Mouse (Mus musculus) liver, embryonic 12.5 days (tissue): ENCODE results near the gene Nxpe4. TPM values are rescaled to one million over a fixed set of nuclear protein-coding genes. Genes with fewer than 3 reads are reported as not detected.
A peak's percentile ranks its signal among the peaks of the same experiment; 100 is the strongest.
"Not testable (repeated sequence)": the region's sequence is repeated elsewhere in the genome, so short reads cannot be mapped to it uniquely, and the experiment has no call there.

ENCODE experiments used
- ATAC-seq: fragments of 200-750 bp; cut with Nextera tagmentation; 2 replicates; pipeline ENCODE4 v1.8.0; 2017; ENCODE audit warnings: moderate number of reproducible peaks, mild to moderate bottlenecking, moderate library complexity
- H3K27ac ChIP-seq: fragments of 300-500 bp; sonication (generic); 2 replicates; pipeline ENCODE4 v1.5.1; 2016; ENCODE audit warnings: mild to moderate bottlenecking
- H3K27me3 ChIP-seq: fragments of 300-500 bp; sonication (generic); replicated peaks from 2 replicates; pipeline ENCODE4 v1.6.1; 2016; ENCODE audit warnings: mild to moderate bottlenecking, moderate library complexity
- H3K36me3 ChIP-seq: fragments of 300-500 bp; sonication (generic); 2 replicates; pipeline ENCODE4 v1.6.1; 2016; ENCODE audit warnings: mild to moderate bottlenecking, moderate library complexity
- H3K4me1 ChIP-seq: fragments of 300-500 bp; sonication (generic); 2 replicates; pipeline ENCODE4 v1.6.1; 2016
- H3K4me2 ChIP-seq: fragments of 300-500 bp; sonication (generic); 2 replicates; pipeline ENCODE4 v1.6.1; 2016; ENCODE audit warnings: mild to moderate bottlenecking, moderate library complexity
- H3K4me3 ChIP-seq: fragments of 300-500 bp; sonication (generic); 2 replicates; pipeline ENCODE4 v1.5.1; 2016; ENCODE audit warnings: mild to moderate bottlenecking, moderate library complexity
- H3K9ac ChIP-seq: fragments of 300-500 bp; sonication (generic); 2 replicates; pipeline ENCODE4 v1.6.1; 2016; ENCODE audit warnings: mild to moderate bottlenecking, moderate library complexity
- H3K9me3 ChIP-seq: fragments of 300-500 bp; sonication (generic); replicated peaks from 2 replicates; pipeline ENCODE4 v1.6.1; 2016; ENCODE audit warnings: mild to moderate bottlenecking, moderate library complexity
- WGBS: fragments of 180-500 bp; shearing (Covaris S2); methylation state at CpG from one replicate; pipeline ENCODE4 v1.1.7; 2016; ENCODE audit not compliant: insufficient replicate concordance; 5-methylcytosine and 5-hydroxymethylcytosine counted together
- polyA plus RNA-seq: library from polyadenylated mRNA; unstranded; fragments of >200 nt; fragmentation: Nextera tagmentation; extraction: Ambion mirVana; gene quantifications from 2 replicates; pipeline ENCODE4 v1.2.1, GENCODE M21; 2016

The Nxpe4 gene
- polyA plus RNA-seq, 1 experiment from 2014 or later, result 7.8 TPM

DNA sequence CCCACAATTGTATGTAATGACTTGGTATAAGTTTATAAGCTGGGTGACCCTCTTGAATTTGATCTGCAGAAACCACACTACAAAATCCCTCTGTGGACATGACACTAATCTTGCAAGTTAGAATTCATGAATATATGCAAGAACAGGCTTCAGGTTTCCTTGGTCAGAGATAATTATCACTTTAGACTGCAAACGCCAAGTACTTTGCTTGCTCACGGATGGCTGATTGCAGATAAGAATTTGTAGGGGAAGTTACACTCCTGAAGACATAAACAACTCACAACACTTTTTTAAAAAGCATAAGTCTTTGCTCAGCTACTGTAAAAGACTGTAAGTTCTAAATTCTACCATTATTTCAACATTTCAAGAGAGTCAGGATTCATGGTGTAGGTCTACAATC is 212.5 kb downstream of the Nxpe4 start:
- Histone ChIP-seq H3K4me1 (peaks cover 27% of the 10 kb centered on the region), H3K9me3 (no peaks in the 10 kb centered on the region), H3K4me3 (no peak overlapping the region), H3K27ac (peak overlapping the region; percentile 84), H3K27me3 (no peaks in the 10 kb centered on the region), H3K9ac (0 out of 2 replicates have a peak overlapping the region, but pooled peaks have one; percentile 42), H3K4me2 (peak overlapping the region; percentile 16), H3K36me3 (peaks cover 10% of the 10 kb centered on the region)
- 9% methylated on average over 2 of the region's 2 CpGs for WGBS
- peak; percentile 66 for ATAC-seq

DNA sequence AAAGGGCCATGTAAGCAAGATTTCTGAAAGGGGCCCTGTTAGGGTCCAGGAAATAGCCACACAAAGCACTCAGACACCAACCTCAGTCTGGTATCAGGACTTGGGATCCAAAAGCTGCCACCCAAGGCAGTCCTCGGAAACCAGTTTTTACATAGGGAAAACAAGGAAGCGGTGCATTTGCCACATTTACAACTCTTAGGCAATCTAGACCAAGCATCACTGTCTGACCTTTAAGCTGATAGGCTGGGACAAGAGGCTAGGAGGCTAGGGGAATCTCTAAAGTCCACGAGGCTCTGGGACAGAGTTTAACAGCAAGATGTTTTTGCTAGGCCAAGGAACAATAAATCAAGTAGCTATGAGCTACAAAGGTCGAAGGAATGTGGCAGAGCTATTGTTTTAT is 226.6 kb downstream of the Nxpe4 start:
- 73% methylated on average over 4 of the region's 4 CpGs for WGBS
- peaks cover 38% of the 10 kb centered on the region for H3K36me3 ChIP-seq

GRCm38 (mm10) chr9:48389983-48390382 is 228.2 kb downstream of the Nxpe4 start:
- H3K9me3 ChIP-seq, result no peaks in the 10 kb centered on the region
- ATAC-seq, result no peak
- H3K27me3 ChIP-seq, result no peaks in the 10 kb centered on the region
- peaks cover 41% of the 10 kb centered on the region for H3K36me3 ChIP-seq
- 69% methylated on average over 3 of the region's 3 CpGs for WGBS
- H3K9ac ChIP-seq, result no peak overlapping the region
- no peak overlapping the region for H3K4me2 ChIP-seq
- H3K27ac ChIP-seq, result 0 out of 2 replicates have a peak overlapping the region, but pooled peaks have one; percentile 22
- no peak overlapping the region for H3K4me3 ChIP-seq
- peaks cover 6% of the 10 kb centered on the region for H3K4me1 ChIP-seq

More for the DNA sequence above, 226.6 kb downstream of the Nxpe4 start:
- H3K27me3 ChIP-seq, result no peaks in the 10 kb centered on the region
- H3K9me3 ChIP-seq, result no peaks in the 10 kb centered on the region
- peaks cover 6% of the 10 kb centered on the region for H3K4me1 ChIP-seq
- no peak overlapping the region for H3K9ac ChIP-seq
- no peak overlapping the region for H3K4me2 ChIP-seq
- H3K4me3 ChIP-seq, result no peak overlapping the region
- H3K27ac ChIP-seq, result no peak overlapping the region
- ATAC-seq, result no peak

DNA sequence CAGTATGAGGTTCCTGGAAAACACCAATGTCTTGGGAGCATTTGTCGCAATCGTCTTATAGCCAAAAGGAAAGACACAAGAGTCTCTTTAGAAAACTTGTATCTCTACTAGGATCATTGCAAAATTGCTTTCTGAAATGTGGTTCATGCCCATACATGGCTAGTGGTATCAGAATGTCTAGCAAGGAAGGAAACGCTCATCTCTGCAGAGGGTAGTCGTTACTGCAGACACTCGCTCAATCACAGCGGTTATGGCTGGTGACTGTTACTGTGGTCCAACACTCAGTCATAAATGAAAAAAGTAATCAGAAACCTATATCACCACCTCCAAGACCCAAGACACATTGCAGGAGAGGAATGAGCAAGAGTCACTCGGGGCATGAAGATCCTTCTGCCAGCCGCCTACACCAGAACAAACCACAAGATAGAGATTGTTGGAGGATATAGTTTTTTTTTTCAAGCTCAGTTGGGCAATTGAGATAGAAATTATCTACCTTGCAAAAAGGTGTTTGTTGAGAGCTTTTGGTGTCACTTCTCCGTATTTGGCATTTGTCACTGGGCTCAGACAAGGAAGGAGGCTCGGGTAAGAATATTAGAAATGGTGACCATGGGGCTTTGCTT is 241.9 kb downstream of the Nxpe4 start:
- no peaks in the 10 kb centered on the region for H3K4me1 ChIP-seq
- peaks cover 1% of the 10 kb centered on the region for H3K36me3 ChIP-seq
- H3K9ac ChIP-seq, result no peak overlapping the region
- no peak for ATAC-seq
- H3K9me3 ChIP-seq, result no peaks in the 10 kb centered on the region
- H3K27me3 ChIP-seq, result no peaks in the 10 kb centered on the region
- WGBS, result 74% methylated on average over 10 of the region's 10 CpGs
- H3K27ac ChIP-seq, result no peak overlapping the region
- H3K4me2 ChIP-seq, result no peak overlapping the region
- no peak overlapping the region for H3K4me3 ChIP-seq

GRCm38 (mm10) chr9:48404687-48405086 is 242.9 kb downstream of the Nxpe4 start:
- Histone ChIP-seq H3K4me1 (no peaks in the 10 kb centered on the region), H3K4me2 (no peak overlapping the region), H3K9me3 (no peaks in the 10 kb centered on the region), H3K4me3 (no peak overlapping the region), H3K36me3 (no peaks in the 10 kb centered on the region), H3K27me3 (no peaks in the 10 kb centered on the region), H3K27ac (no peak overlapping the region), H3K9ac (no peak overlapping the region)
- no peak for ATAC-seq
- 38% methylated on average over 3 of the region's 3 CpGs for whole genome bisulfite sequencing

- peaks cover 7% of the 10 kb centered on the region for H3K4me1 ChIP-seq
- no peak for ATAC-seq
- WGBS, result 66% methylated on average over 10 of the region's 10 CpGs
- no peak overlapping the region for H3K4me2 ChIP-seq
- H3K27ac ChIP-seq, result no peak overlapping the region
- H3K9me3 ChIP-seq, result no peaks in the 10 kb centered on the region
- H3K27me3 ChIP-seq, result no peaks in the 10 kb centered on the region
- H3K36me3 ChIP-seq, result no peaks in the 10 kb centered on the region
- H3K9ac ChIP-seq, result no peak overlapping the region
- H3K4me3 ChIP-seq, result no peak overlapping the region
These were observed 245.9 kb downstream of the Nxpe4 start for GRCm38 (mm10) chr9:48407549-48408327.

DNA sequence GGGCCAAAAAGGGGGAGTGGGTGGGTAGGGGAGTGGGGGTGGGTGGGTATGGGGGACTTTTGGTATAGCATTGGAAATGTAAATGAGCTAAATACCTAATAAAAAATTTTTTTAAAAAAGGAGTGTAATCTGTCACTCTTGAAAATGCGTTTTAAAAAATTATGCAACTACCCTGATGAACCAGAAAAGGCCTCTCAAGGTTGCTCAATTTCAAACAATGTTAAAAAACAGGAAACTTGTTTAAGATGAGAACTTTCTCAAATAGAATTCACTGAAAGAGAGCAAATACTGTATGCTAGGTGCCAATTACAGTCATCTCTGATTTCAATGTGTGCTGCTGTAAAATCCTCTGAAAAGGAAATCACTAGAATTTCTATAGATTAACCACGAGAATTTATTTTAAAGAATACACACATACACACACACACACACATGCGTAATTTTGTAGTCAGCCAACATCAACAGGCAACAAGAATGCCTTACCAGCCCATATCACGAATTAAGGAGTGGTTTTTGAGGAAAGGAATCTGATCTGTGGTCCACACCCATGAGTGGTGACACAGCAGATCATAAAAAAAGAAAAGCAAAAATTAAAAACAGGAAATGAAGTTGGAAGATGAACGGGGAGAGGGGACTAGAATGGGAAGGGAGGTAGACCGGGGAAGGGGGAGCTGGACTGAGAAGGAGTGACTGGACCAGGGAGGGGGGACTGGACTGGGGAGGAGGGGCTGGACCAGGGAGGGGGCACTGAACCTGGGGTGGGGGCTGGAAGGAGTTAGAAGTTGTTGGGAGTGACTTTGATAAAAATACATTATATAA is 248.6 kb downstream of the Nxpe4 start:
- Histone ChIP-seq H3K4me3 (no peak overlapping the region), H3K4me2 (no peak overlapping the region), H3K27me3 (no peaks in the 10 kb centered on the region), H3K4me1 (peaks cover 7% of the 10 kb centered on the region), H3K27ac (no peak overlapping the region), H3K9me3 (no peaks in the 10 kb centered on the region), H3K36me3 (no peaks in the 10 kb centered on the region), H3K9ac (no peak overlapping the region)
- WGBS, result 46% methylated on average over 6 of the region's 6 CpGs
- no peak for ATAC-seq

GRCm38 (mm10) chr9:48413591-48413990 is 251.8 kb downstream of the Nxpe4 start:
- Histone ChIP-seq H3K4me3 (no peak overlapping the region), H3K4me2 (no peak overlapping the region), H3K27me3 (0 out of 2 replicates have a peak, but pooled peaks cover 5% of the 10 kb centered on the region), H3K27ac (no peak overlapping the region), H3K9ac (no peak overlapping the region), H3K4me1 (peaks cover 7% of the 10 kb centered on the region), H3K36me3 (no peaks in the 10 kb centered on the region), H3K9me3 (no peaks in the 10 kb centered on the region)
- 64% methylated on average over 2 of the region's 2 CpGs for WGBS
- no peak for ATAC-seq

DNA sequence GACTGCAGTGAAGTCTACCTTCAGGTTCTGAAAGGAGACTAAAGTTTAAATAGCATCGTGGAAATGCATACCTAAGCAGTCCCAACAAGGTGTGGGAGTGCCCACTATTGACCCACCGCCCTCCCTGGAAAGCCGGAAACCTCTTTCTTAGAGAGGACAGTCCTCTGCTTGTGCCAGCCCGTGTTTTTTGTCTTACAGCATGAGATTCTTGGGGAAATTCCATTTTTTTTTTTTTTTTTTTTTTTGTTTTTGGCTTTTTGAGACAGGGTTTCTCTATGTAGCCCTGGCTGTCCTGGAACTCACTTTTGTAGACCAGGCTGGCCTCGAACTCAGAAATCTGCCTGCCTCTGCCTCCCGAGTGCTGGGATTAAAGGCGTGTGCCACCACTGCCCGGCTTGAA is 255.5 kb downstream of the Nxpe4 start:
- 71% methylated on average over 8 of the region's 8 CpGs for WGBS
- ATAC-seq, result not testable (repeated sequence)

GRCm38 (mm10) chr9:48417994-48418393 is 256.2 kb downstream of the Nxpe4 start:
- H3K36me3 ChIP-seq, result no peaks in the 10 kb centered on the region
- H3K27me3 ChIP-seq, result 0 out of 2 replicates have a peak, but pooled peaks cover 5% of the 10 kb centered on the region
- H3K9me3 ChIP-seq, result no peaks in the 10 kb centered on the region
- no peak overlapping the region for H3K4me3 ChIP-seq
- H3K4me2 ChIP-seq, result no peak overlapping the region
- 52% methylated on average over 3 of the region's 3 CpGs for WGBS
- H3K9ac ChIP-seq, result no peak overlapping the region
- no peaks in the 10 kb centered on the region for H3K4me1 ChIP-seq
- H3K27ac ChIP-seq, result no peak overlapping the region
- no peak for ATAC-seq

More for the DNA sequence above, 255.5 kb downstream of the Nxpe4 start:
- not testable (repeated sequence) for H3K9ac ChIP-seq, H3K27me3 ChIP-seq, H3K4me2 ChIP-seq, H3K9me3 ChIP-seq, H3K4me1 ChIP-seq, H3K27ac ChIP-seq, H3K36me3 ChIP-seq, H3K4me3 ChIP-seq

DNA sequence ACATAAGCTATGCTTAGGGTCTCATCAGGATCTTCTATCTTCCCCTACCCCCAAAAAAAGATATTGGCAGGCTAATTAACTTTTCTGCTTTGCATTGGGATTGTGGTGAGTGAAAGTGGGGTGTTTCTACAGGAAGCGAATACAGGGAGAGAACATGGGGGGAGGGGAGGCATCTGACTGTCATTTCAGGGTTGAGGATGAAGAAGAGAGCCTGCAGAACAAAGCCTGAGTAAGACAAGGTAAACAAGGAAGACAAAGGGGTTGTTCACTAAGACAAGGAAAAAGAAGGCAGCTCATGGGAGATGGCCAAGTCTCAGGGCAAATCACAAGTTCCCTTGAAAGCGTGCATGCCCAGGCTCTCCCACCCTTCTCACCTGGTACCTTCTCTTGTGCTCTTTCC is 256.6 kb downstream of the Nxpe4 start:
- Histone ChIP-seq H3K9ac (no peak overlapping the region), H3K27ac (no peak overlapping the region), H3K4me3 (no peak overlapping the region), H3K4me2 (no peak overlapping the region), H3K4me1 (no peaks in the 10 kb centered on the region), H3K27me3 (0 out of 2 replicates have a peak, but pooled peaks cover 5% of the 10 kb centered on the region), H3K36me3 (no peaks in the 10 kb centered on the region), H3K9me3 (no peaks in the 10 kb centered on the region)
- ATAC-seq, result no peak
- 66% methylated on average over 2 of the region's 2 CpGs for WGBS

- WGBS, result 48% methylated on average over 8 of the region's 8 CpGs
- H3K9ac ChIP-seq, result no peak overlapping the region
- ATAC-seq, result no peak
- H3K4me3 ChIP-seq, result no peak overlapping the region
- H3K4me2 ChIP-seq, result no peak overlapping the region
- 0 out of 2 replicates have a peak, but pooled peaks cover 5% of the 10 kb centered on the region for H3K27me3 ChIP-seq
- no peaks in the 10 kb centered on the region for H3K4me1 ChIP-seq
- no peaks in the 10 kb centered on the region for H3K9me3 ChIP-seq
- no peak overlapping the region for H3K27ac ChIP-seq
- H3K36me3 ChIP-seq, result no peaks in the 10 kb centered on the region
These were observed 257.0 kb downstream of the Nxpe4 start for GRCm38 (mm10) chr9:48418829-48419228.
